Mouse (Mus musculus) lung, postnatal 0 days (tissue): ENCODE results near the gene Dpp6. TPM values are rescaled to one million over a fixed set of nuclear protein-coding genes. Genes with fewer than 3 reads are reported as not detected.

ENCODE experiments used
- ATAC-seq: fragments of 200-750 bp; cut with Nextera tagmentation; 2 replicates; pipeline ENCODE4 v1.8.0; 2017; ENCODE audit warnings: moderate library complexity
- DNase-seq: peaks from one replicate; pipeline ENCODE4 v3.0.0-alpha.2; 2016; ENCODE audit warnings: low spot score
- H3K27ac ChIP-seq: fragments of 300-500 bp; sonication (generic); 2 replicates; pipeline ENCODE4 v1.5.1; 2014; ENCODE audit warnings: antibody characterized with exemption, mild to moderate bottlenecking, low read length, mixed read lengths
- H3K27me3 ChIP-seq: fragments of 300-500 bp; sonication (generic); replicated peaks from 2 replicates; pipeline ENCODE4 v1.6.1; 2014; ENCODE audit warnings: low read length, mixed read lengths; ENCODE audit not compliant: insufficient read depth
- H3K36me3 ChIP-seq: fragments of 300-500 bp; sonication (generic); 2 replicates; pipeline ENCODE4 v1.6.1; 2014; ENCODE audit warnings: low read length, mixed read lengths; ENCODE audit not compliant: insufficient read depth
- H3K4me1 ChIP-seq: fragments of 300-500 bp; sonication (generic); 2 replicates; pipeline ENCODE4 v1.6.1; 2014; ENCODE audit warnings: antibody characterized with exemption, low read depth, low read length, mixed read lengths; ENCODE audit not compliant: insufficient read depth
- H3K4me2 ChIP-seq: fragments of 300-500 bp; sonication (generic); replicated peaks from 2 replicates; pipeline ENCODE4 v1.6.1; 2014; ENCODE audit warnings: low read depth, mild to moderate bottlenecking, low read length, moderate library complexity, mixed read lengths
- H3K4me3 ChIP-seq: fragments of 300-500 bp; sonication (generic); 2 replicates; pipeline ENCODE4 v1.5.1; 2014; ENCODE audit warnings: low read depth, low read length
- H3K9ac ChIP-seq: fragments of 300-500 bp; sonication (generic); replicated peaks from 2 replicates; pipeline ENCODE4 v1.6.1; 2014; ENCODE audit warnings: low read depth, mild to moderate bottlenecking
- H3K9me3 ChIP-seq: fragments of 300-500 bp; sonication (generic); 2 replicates; pipeline ENCODE4 v1.6.1; 2016; ENCODE audit warnings: low read length, mixed read lengths
- CTCF ChIP-seq: IDR thresholded peaks from 2 replicates; pipeline ENCODE4 v1.5.1; 2016; ENCODE audit warnings: antibody characterized with exemption, mild to moderate bottlenecking
- EP300 ChIP-seq: IDR thresholded peaks from 2 replicates; pipeline ENCODE4 v1.6.1; 2016; ENCODE audit warnings: antibody characterized with exemption, mild to moderate bottlenecking, control low read depth
- WGBS: fragments of 180-500 bp; shearing (Covaris S2); extraction: QIAGEN DNeasy Blood & Tissue Kit; methylation state at CpG from one replicate; pipeline ENCODE4 v1.1.7; 2014; 5-methylcytosine and 5-hydroxymethylcytosine counted together
- polyA plus RNA-seq: library from polyadenylated mRNA; unstranded; fragments of >200 nt; fragmentation: Nextera tagmentation; extraction: Ambion mirVana; gene quantifications from 2 replicates; pipeline ENCODE4 v1.2.1, GENCODE M21; 2015

The Dpp6 gene
- polyA plus RNA-seq, 1 experiment from 2014 or later = 0.05 TPM

GRCm38 (mm10) chr5:27249951-27250350 lies 432.9 kb downstream of the Dpp6 start:
- Histone ChIP-seq H3K9me3 (no peaks in the 10 kb centered on the region), H3K36me3 (no peaks in the 10 kb centered on the region), H3K27me3 (no peaks in the 10 kb centered on the region), H3K9ac (no peak overlapping the region), H3K27ac (no peak overlapping the region), H3K4me3 (no peak overlapping the region), H3K4me1 (no peaks in the 10 kb centered on the region), H3K4me2 (no peak overlapping the region)
- ATAC-seq (no peak), DNase-seq (no peak)
- no peak for TF ChIP-seq CTCF
- WGBS = 54% methylated on average over 4 of the region's 4 CpGs

- WGBS = 82% methylated on average over 3 of the region's 3 CpGs
- no peaks in the 10 kb centered on the region for H3K4me1 ChIP-seq
- DNase-seq (no peak), ATAC-seq (no peak)
- H3K27me3 ChIP-seq = no peaks in the 10 kb centered on the region
- no peak overlapping the region for H3K27ac ChIP-seq
- H3K9me3 ChIP-seq = no peaks in the 10 kb centered on the region
- no peak overlapping the region for H3K4me3 ChIP-seq
- TF ChIP-seq EP300 (no peak), CTCF (no peak)
- H3K4me2 ChIP-seq = no peak overlapping the region
- H3K9ac ChIP-seq = no peak overlapping the region
- H3K36me3 ChIP-seq = no peaks in the 10 kb centered on the region
These were observed 433.9 kb downstream of the Dpp6 start for GRCm38 (mm10) chr5:27250906-27251305.

GRCm38 (mm10) chr5:27251361-27251760 lies 434.4 kb downstream of the Dpp6 start:
- TF ChIP-seq EP300 (no peak), CTCF (no peak)
- H3K27me3 ChIP-seq = no peaks in the 10 kb centered on the region
- DNase-seq (no peak), ATAC-seq (no peak)
- H3K4me3 ChIP-seq = no peak overlapping the region
- H3K27ac ChIP-seq = no peak overlapping the region
- no peak overlapping the region for H3K4me2 ChIP-seq
- H3K36me3 ChIP-seq = no peaks in the 10 kb centered on the region
- no peak overlapping the region for H3K9ac ChIP-seq
- H3K9me3 ChIP-seq = no peaks in the 10 kb centered on the region
- H3K4me1 ChIP-seq = no peaks in the 10 kb centered on the region

- DNase-seq = no peak
- H3K9me3 ChIP-seq = no peaks in the 10 kb centered on the region
These were observed 438.2 kb downstream of the Dpp6 start for GRCm38 (mm10) chr5:27255247-27255646.

DNA sequence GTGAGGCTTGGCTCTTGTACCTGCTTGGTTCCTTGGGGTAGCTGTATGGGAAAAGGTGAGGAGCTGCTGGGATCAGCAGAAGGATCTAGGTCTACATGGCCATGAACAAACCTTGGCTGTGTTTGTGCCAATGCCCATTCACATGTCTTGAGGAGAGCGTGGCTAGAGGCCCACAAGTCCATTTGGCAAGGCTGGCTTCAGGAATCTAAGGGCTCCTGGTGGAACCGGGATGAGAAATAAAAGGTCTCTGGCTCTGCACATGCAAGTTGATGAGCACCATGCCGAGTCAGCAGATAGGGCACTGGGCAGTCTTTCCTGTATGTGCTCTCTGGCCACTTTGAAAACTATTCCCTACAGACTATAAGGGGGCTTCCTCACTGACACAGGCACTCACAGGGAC lies 441.6 kb downstream of the Dpp6 start:
- no peak overlapping the region for H3K9ac ChIP-seq
- no peaks in the 10 kb centered on the region for H3K27me3 ChIP-seq
- no peak for DNase-seq
- no peak for TF ChIP-seq EP300
- no peak for TF ChIP-seq CTCF
- no peaks in the 10 kb centered on the region for H3K36me3 ChIP-seq
- H3K9me3 ChIP-seq = no peaks in the 10 kb centered on the region
- ATAC-seq = no peak
- H3K4me2 ChIP-seq = no peak overlapping the region
- H3K27ac ChIP-seq = no peak overlapping the region
- H3K4me1 ChIP-seq = no peaks in the 10 kb centered on the region
- 71% methylated on average over 3 of the region's 3 CpGs for WGBS
- H3K4me3 ChIP-seq = no peak overlapping the region

More at GRCm38 (mm10) chr5:27255247-27255646, 438.2 kb downstream of the Dpp6 start:
- 75% methylated on average over 2 of the region's 2 CpGs for WGBS
- Histone ChIP-seq H3K27me3 (no peaks in the 10 kb centered on the region), H3K4me2 (no peak overlapping the region), H3K4me1 (no peaks in the 10 kb centered on the region), H3K36me3 (no peaks in the 10 kb centered on the region), H3K4me3 (no peak overlapping the region), H3K27ac (no peak overlapping the region), H3K9ac (no peak overlapping the region)
- no peak for ATAC-seq
- TF ChIP-seq EP300 (no peak), CTCF (no peak)

DNA sequence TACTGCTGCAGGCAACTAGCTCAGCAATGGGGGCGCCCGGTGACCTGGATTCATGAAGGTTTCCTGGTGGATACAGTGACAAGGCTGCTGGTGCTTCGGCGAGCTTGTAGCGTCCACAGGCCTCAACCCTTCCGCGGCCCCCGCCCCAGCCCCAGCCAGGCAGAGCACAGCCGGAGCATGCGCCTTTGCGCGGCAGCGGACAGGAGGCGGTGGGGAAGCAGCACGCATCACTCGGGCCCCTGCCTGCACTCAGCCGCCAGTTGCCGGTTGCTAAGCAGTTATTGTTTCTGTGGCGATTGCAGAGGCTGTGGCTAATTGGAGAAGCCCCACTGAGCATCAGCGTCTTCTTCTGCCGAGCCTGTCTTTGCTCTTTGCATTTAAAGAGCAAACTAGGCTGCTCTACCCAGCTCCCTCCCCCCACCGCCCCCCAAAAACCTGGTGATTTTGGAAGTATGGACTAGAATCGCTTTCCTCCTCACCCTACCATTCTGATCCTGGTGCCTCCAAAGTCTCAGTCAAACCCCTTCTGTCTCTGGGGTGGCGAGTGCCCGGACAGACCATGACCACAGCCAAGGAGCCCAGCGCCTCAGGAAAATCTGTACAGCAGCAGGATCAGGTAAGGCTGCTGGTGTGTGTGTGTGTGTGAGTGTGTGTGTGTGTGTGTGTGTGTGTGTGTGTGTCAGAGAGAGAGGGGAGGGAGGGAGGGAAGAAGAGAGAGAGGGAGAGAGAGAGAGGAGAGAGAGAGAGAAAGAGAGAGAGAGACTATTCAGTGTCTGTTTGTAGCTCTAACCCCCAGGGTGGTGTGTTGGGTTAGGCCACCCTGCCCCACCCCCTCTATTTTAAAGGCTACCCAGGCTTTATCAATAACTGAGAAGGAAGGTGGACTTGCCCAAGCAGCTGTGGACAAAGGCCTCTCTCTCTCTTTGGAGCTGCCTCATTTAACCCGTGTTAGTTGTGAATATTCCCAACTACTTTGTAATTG lies 445.0 kb downstream of the Dpp6 start:
- ATAC-seq (no peak), DNase-seq (no peak)
- H3K4me1 ChIP-seq = no peaks in the 10 kb centered on the region
- H3K27ac ChIP-seq = no peak overlapping the region
- no peak overlapping the region for H3K9ac ChIP-seq
- no peaks in the 10 kb centered on the region for H3K27me3 ChIP-seq
- 10% methylated on average over 27 of the region's 27 CpGs for WGBS
- H3K36me3 ChIP-seq = no peaks in the 10 kb centered on the region
- no peak overlapping the region for H3K4me2 ChIP-seq
- TF ChIP-seq CTCF = no peak
- TF ChIP-seq EP300 = no peak
- no peak overlapping the region for H3K4me3 ChIP-seq
- no peaks in the 10 kb centered on the region for H3K9me3 ChIP-seq
